Mouse (Mus musculus): ENCODE results near the gene Ica1l. TPM values are rescaled to one million over a fixed set of nuclear protein-coding genes. Genes with fewer than 3 reads are reported as not detected.

Ica1l gene
- polyA plus RNA-seq, 1 experiment = 30.0 TPM

DNA sequence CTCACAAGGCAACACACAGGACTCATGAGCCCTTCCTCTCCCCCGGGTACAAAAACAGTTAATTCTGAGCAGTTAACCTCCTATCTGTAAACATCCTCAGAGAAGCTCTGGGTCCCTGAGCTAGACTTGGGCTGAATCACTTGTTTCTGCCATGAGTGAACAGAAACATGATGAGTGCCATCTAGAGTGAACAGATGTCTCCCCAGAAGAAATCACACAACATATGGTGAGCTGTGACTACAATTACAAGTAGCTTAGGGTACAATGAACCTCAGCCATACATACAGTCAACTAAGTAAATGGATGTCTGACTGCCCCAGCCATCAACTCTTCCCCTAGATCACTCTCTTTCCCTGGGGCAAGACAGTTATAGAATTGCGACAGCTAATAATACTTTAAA is 7.9 kb downstream of the Ica1l start:
- H3K27ac ChIP-seq (ENCODE audit: insufficient read depth, low read length) = no peak overlapping the region
- no peaks in the 10 kb centered on the region for H3K4me1 ChIP-seq (ENCODE audit: control insufficient read depth, insufficient read depth, low read length)
- TF ChIP-seq CTCF (IDR thresholded peaks at IDR 0.05; ENCODE audit: extremely low read depth, insufficient read depth, low read length) (no peak), POLR2A (IDR thresholded peaks at IDR 0.05; ENCODE audit: extremely low read depth, insufficient read depth, low read length) (no peak)
- no peak overlapping the region for H3K4me3 ChIP-seq (ENCODE audit: insufficient read depth, low read length)

DNA sequence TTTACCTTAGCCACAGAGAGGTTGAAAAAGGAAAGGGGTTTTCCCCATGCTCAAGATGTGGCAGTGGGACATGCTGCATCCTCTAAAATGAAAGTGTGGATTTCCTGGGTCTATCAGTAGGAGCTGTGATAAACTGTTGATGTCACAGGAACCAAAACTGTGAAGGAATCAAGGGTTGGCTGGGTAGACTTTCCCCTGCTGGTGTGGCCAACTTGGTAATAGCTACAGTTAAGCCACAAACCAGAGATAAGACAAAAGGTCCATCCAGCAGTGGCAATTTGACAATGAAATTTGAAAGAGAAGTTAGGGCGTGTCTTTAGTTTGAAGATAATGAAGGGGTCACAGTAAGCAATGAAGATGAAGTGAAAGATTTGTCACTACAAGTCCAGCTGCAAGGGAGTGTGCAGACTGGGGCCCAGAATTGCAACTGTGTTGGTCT is 25.9 kb downstream of the Ica1l start:
- Histone ChIP-seq H3K4me3 (ENCODE audit: insufficient read depth, low read length) (no peak overlapping the region), H3K4me1 (ENCODE audit: control insufficient read depth, insufficient read depth, low read length) (no peaks in the 10 kb centered on the region), H3K27ac (ENCODE audit: insufficient read depth, low read length) (no peak overlapping the region)
- no peak for TF ChIP-seq POLR2A (IDR thresholded peaks at IDR 0.05; ENCODE audit: extremely low read depth, insufficient read depth, low read length)
- TF ChIP-seq CTCF (IDR thresholded peaks at IDR 0.05; ENCODE audit: extremely low read depth, insufficient read depth, low read length) = no peak

DNA sequence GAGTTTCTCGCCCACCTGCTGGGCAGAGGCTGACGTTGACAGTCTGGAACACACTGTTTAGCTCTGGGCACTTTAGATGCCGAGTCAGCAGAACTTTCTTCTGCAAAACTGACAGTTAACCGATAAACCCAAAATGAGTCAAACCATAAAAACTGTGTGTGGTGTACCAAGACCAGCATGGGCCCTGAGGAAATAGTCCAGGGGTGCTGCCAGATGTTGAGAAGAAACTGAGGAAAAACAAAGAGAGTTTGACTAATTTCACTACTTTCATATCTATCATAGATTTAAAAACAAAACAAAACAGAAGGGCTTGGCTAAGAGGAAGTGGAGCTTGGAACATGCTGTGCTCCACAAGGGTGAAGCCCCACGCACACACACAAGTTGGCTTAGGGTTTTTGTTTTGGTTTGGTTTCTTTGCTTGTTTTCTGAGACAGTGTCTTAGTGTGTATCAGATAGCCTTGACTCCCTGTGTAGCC is 26.8 kb downstream of the Ica1l start:
- no peak for TF ChIP-seq CTCF (IDR thresholded peaks at IDR 0.05; ENCODE audit: extremely low read depth, insufficient read depth, low read length)
- no peak for TF ChIP-seq POLR2A (IDR thresholded peaks at IDR 0.05; ENCODE audit: extremely low read depth, insufficient read depth, low read length)
- Histone ChIP-seq H3K27ac (ENCODE audit: insufficient read depth, low read length) (no peak overlapping the region), H3K4me1 (ENCODE audit: control insufficient read depth, insufficient read depth, low read length) (no peaks in the 10 kb centered on the region), H3K4me3 (ENCODE audit: insufficient read depth, low read length) (no peak overlapping the region)

DNA sequence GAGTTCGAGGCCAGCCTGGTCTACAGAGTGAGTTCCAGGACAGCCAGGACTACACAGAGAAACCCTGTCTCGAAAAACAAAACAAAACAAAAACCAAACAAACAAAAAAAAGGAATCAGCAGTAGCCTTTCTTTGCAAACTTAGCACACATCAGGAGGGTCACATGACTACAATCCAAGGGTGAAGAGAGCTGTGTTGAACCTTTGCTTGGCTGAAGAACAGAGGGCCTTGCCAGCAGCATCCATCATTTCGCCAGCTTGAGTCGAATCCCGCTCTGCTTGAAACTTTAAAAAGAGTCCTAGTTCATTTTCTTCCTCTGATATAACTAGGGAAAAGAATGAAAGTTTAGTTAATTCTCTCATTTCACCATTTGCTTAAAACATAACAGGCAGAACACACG is 27.5 kb downstream of the Ica1l start:
- no peak for TF ChIP-seq CTCF (IDR thresholded peaks at IDR 0.05; ENCODE audit: extremely low read depth, insufficient read depth, low read length)
- no peak for TF ChIP-seq POLR2A (IDR thresholded peaks at IDR 0.05; ENCODE audit: extremely low read depth, insufficient read depth, low read length)
- no peak overlapping the region for H3K27ac ChIP-seq (ENCODE audit: insufficient read depth, low read length)
- H3K4me3 ChIP-seq (ENCODE audit: insufficient read depth, low read length) = no peak overlapping the region
- H3K4me1 ChIP-seq (ENCODE audit: control insufficient read depth, insufficient read depth, low read length) = no peaks in the 10 kb centered on the region

DNA sequence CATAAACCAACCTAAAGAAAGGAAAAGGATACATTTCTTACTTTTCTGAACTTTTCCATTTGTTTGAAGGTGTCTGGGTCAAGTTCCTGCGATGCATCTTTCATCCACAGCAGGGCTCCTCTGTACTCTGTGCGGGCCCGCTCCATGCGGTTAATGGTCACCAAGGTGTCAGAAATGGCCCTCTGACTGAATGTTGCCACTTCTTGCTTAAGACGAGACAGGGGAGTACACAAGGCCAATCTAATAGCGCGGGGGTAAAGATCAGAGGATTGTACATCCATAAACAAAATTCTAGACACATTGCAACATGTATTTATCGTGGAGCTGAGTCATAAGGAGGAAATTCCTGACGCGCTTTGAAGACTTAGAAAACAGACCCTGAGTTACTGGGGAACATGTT is 29.2 kb downstream of the Ica1l start:
- Histone ChIP-seq H3K4me1 (ENCODE audit: control insufficient read depth, insufficient read depth, low read length) (no peaks in the 10 kb centered on the region), H3K4me3 (ENCODE audit: insufficient read depth, low read length) (no peak overlapping the region), H3K27ac (ENCODE audit: insufficient read depth, low read length) (no peak overlapping the region)
- TF ChIP-seq CTCF (IDR thresholded peaks at IDR 0.05; ENCODE audit: extremely low read depth, insufficient read depth, low read length) = no peak
- TF ChIP-seq POLR2A (IDR thresholded peaks at IDR 0.05; ENCODE audit: extremely low read depth, insufficient read depth, low read length) = no peak

DNA sequence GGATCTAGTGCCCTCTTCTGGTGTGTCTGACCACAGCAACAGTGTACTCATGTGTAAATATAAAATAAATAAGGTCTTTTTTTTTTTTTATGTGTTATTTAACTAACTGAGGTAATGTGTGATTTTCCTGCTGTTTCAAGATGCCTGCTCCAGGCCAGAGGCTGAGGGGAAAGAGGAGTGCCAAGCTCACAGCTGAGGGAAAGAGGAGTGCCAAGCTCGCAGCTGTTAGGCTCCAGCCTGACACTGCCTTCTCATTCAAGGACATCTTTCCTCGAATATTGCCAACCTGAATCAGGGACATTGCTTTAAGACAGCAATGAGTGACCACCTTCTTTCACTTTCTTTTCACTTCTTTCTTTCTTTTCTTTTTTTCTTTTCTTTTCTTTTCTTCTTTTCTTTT is 34.2 kb downstream of the Ica1l start:
- no peak for TF ChIP-seq POLR2A (IDR thresholded peaks at IDR 0.05; ENCODE audit: extremely low read depth, insufficient read depth, low read length)
- no peak for TF ChIP-seq CTCF (IDR thresholded peaks at IDR 0.05; ENCODE audit: extremely low read depth, insufficient read depth, low read length)
- Histone ChIP-seq H3K4me3 (ENCODE audit: insufficient read depth, low read length) (no peak overlapping the region), H3K27ac (ENCODE audit: insufficient read depth, low read length) (no peak overlapping the region), H3K4me1 (ENCODE audit: control insufficient read depth, insufficient read depth, low read length) (no peaks in the 10 kb centered on the region)

DNA sequence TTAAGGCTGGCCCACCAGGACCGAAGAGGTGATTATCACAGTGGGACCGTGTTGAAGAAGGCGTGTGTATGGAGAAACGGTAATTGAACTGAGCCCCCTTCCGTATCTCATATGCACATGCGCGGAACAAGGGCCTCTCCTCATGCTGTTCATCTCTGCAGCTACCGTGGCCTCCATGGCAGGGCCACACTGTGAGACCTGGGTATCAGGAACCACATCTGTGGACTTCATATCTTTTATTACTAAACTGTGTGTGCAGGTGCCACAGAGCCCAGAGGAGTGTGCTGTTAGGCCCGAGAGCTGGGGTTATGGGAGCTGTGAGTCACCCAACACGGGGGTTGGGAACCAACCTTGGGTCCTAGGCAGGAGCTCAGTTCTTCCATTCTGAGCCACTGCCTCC is 35.6 kb downstream of the Ica1l start:
- Histone ChIP-seq H3K4me3 (ENCODE audit: insufficient read depth, low read length) (no peak overlapping the region), H3K4me1 (ENCODE audit: control insufficient read depth, insufficient read depth, low read length) (no peaks in the 10 kb centered on the region), H3K27ac (ENCODE audit: insufficient read depth, low read length) (no peak overlapping the region)
- TF ChIP-seq CTCF (IDR thresholded peaks at IDR 0.05; ENCODE audit: extremely low read depth, insufficient read depth, low read length) (no peak), POLR2A (IDR thresholded peaks at IDR 0.05; ENCODE audit: extremely low read depth, insufficient read depth, low read length) (no peak)

DNA sequence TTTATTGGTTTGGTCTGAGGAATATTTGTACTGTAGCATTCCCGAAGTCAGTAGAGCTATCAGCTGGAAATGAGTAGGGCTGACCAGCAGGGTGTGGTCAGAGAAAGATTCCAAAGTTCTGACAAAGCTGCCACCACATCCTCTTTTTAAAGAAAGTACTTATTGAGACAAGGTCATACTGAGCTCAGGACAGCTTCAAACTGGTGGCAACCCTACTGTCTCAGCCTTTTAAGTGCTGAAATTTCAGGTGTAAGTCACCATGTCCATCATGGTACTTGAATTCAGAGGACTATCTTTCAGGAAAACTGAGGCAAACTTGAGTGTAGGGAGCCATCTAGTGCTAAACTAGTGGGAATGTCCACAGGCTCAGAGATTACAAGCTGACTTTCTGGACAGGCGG is 42.7 kb downstream of the Ica1l start:
- Histone ChIP-seq H3K27ac (ENCODE audit: insufficient read depth, low read length) (no peak overlapping the region), H3K4me1 (ENCODE audit: control insufficient read depth, insufficient read depth, low read length) (no peaks in the 10 kb centered on the region), H3K4me3 (ENCODE audit: insufficient read depth, low read length) (no peak overlapping the region)
- TF ChIP-seq CTCF (IDR thresholded peaks at IDR 0.05; ENCODE audit: extremely low read depth, insufficient read depth, low read length) (peak; percentile 48; the same call in 1 of the 2 replicates), POLR2A (IDR thresholded peaks at IDR 0.05; ENCODE audit: extremely low read depth, insufficient read depth, low read length) (no peak)

DNA sequence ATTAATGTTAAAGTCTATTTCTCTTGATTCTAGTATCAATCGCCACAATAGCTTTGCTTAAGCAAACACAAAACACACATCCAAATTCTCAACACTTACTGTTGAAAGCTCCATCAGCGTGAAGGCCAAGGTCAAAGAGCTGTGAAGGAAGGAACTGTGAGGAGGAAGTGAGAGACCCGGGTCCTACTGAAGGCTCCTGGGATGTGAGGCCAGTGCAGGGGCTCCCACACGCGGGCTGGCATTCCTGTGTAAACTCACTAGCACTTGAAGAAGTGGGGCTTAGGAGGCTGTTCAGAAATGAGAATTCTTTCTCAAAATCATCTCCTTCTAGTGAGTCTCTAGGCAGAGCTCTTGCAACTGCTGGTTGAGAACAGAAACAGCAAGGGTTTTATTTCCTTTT is 45.6 kb downstream of the Ica1l start:
- Histone ChIP-seq H3K4me1 (ENCODE audit: control insufficient read depth, insufficient read depth, low read length) (no peaks in the 10 kb centered on the region), H3K27ac (ENCODE audit: insufficient read depth, low read length) (no peak overlapping the region), H3K4me3 (ENCODE audit: insufficient read depth, low read length) (no peak overlapping the region)
- TF ChIP-seq CTCF (IDR thresholded peaks at IDR 0.05; ENCODE audit: extremely low read depth, insufficient read depth, low read length) (no peak), POLR2A (IDR thresholded peaks at IDR 0.05; ENCODE audit: extremely low read depth, insufficient read depth, low read length) (no peak)

DNA sequence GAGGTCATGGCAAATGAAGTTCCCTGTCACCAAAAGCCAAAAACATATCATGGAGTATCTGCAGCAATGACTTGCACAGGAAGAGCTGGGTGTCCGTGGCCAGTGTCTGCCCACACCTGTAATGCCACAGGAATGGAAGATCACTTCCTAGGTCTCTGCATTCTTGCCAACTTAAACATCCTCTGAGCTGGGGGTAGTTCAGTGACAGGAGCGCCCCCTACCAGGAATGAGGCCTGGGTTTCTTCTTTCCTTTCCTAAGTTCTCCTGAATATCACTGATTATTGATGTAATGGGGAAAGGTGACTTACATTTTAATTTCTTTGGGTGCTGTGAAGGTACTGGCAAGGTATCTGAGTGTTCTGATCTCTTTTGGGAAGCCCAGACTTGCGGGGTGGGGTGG is 47.3 kb downstream of the Ica1l start:
- Histone ChIP-seq H3K4me1 (ENCODE audit: control insufficient read depth, insufficient read depth, low read length) (no peaks in the 10 kb centered on the region), H3K27ac (ENCODE audit: insufficient read depth, low read length) (no peak overlapping the region), H3K4me3 (ENCODE audit: insufficient read depth, low read length) (no peak overlapping the region)
- TF ChIP-seq POLR2A (IDR thresholded peaks at IDR 0.05; ENCODE audit: extremely low read depth, insufficient read depth, low read length) (no peak), CTCF (IDR thresholded peaks at IDR 0.05; ENCODE audit: extremely low read depth, insufficient read depth, low read length) (no peak)
